Mouse (Mus musculus): ENCODE data around the gene Csnk2a1. TPM values are rescaled to one million over a fixed set of nuclear protein-coding genes. Genes with fewer than 3 reads are reported as not detected.
"Not testable (repeated sequence)": the region's sequence is repeated elsewhere in the genome, so short reads cannot be mapped to it uniquely, and the experiment has no call there.

Csnk2a1 gene
- total RNA-seq (2021), result 100 to 1,000 TPM in 1 of 2 experiments, 10 to 100 TPM in 1; 98.3 to 101 TPM

GRCm38 (mm10) chr2:152226248-152227050, at the start of gene Csnk2a1:
Gene Csnk2a1 (plus strand): TSS chr2:152226839.
- peak; percentile 91 to 94 for DNase-seq

GRCm38 (mm10) chr2:152177162-152177805, 49.4 kb upstream of the Csnk2a1 start:
- no peak for DNase-seq

- no peak for DNase-seq
Measured at GRCm38 (mm10) chr2:152177806-152178170, 48.9 kb upstream of the Csnk2a1 start.

DNA sequence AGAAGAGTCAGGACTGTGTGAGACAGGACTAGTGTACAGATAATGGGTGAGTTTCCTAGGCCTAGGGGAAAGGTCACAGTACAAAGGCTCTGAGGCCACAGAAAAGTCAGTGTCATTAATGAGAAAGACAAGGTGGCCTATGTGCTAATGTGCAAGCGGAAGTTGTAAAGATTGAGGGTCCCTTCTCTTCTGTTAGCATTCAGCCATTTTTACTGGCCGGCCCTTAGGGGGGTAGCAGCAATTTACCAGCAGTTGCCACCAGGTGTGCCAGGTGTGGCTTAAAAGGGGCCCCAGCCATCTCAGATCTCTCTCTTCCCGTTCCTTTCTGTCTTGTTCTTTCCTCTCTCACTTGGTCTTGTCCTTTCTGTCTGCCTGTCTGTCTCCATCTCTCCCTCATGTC, 48.3 kb upstream of the Csnk2a1 start:
- no peak for DNase-seq

DNA sequence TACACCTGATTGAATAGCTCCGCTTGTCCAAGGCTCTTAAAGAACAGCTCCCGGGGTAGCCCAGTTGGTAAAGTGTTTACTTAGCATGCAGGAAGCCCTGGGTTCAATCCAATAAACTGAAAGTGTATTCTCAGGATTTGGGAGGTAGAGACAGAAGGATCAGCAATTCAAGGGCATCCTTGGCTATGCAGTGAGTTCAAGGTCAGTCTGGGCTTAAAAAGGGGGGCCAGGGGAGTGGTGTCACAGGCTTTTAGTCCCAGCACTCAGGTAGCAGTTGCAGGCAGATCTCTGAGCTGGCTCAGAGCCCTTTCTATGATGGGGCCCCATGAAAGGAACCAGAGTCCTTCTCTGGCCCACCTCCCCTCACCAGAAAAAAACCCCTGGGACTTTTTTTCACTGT, 47.3 kb upstream of the Csnk2a1 start:
- no peak for DNase-seq

DNA sequence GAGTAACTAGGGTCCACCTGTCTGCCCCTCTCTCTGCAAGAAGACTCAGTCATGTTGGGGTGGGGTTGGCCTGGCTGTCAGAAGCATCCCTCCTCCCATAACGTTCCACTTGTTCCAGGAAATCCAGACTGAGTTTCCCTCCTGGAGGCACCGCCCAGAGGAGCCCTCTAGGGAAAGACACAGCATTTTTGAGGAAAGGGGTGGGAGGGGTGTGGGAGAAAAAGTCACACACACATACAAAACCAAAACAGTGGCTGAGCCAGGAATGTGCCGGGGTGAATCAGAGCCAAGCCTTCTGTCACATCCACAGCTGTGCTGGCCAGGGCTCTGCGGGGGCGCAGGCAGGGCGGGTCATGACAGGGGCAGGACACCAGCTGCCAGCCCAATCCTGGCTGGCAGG, 46.3 kb upstream of the Csnk2a1 start:
- DNase-seq, result no peak

GRCm38 (mm10) chr2:152187132-152187531, 39.5 kb upstream of the Csnk2a1 start:
- no peak for DNase-seq

- DNase-seq, result no peak
Measured at GRCm38 (mm10) chr2:152189213-152189612, 37.4 kb upstream of the Csnk2a1 start.

GRCm38 (mm10) chr2:152189640-152190039, 37.0 kb upstream of the Csnk2a1 start:
- no peak for DNase-seq

- DNase-seq, result no peak
Measured at GRCm38 (mm10) chr2:152190161-152190560, 36.5 kb upstream of the Csnk2a1 start.

DNA sequence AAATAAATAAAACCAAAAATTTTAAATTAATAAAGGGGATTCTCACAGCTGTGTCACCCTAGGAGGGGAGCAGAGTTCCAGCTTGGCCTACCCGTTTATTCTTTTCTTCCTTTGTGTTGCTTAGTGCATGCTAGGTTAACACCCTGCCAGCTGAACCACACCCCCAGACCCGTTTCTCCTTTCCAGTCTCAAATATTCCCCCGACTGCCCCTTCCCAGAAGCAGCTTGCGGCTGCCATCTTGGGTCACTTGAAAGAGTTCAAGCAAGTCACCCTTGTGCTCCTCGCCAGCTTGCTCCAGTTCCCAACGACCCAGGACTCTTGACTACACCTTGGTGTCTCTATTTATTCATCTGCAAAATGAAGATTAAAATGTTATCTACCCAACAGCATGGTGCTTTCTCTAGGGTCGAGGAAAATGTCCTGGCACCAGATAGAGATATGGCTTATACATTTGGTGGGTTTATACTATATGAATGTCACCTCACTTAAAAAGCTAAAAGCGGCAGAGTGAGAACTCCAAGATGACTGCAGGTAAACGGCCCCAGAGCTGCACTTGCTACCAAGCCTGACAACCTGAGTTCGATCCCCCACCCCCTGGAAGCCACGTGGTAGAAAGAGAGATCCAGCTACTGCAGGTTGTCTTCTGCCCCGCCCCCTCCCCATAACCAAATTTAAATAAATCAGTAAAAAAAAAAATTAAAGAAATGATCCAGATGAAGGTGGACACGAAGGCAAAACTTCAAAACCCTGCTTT, 33.9 kb upstream of the Csnk2a1 start:
- DNase-seq, result no peak

- DNase-seq, result no peak
Measured at GRCm38 (mm10) chr2:152193346-152193710, 33.3 kb upstream of the Csnk2a1 start.

GRCm38 (mm10) chr2:152194586-152194985, 32.1 kb upstream of the Csnk2a1 start:
- DNase-seq, result no peak

- DNase-seq, result no peak
Measured at GRCm38 (mm10) chr2:152196896-152197295, 29.7 kb upstream of the Csnk2a1 start.

- peak; percentile 42 to 60 for DNase-seq
Measured at GRCm38 (mm10) chr2:152197301-152197712, 29.3 kb upstream of the Csnk2a1 start.

DNA sequence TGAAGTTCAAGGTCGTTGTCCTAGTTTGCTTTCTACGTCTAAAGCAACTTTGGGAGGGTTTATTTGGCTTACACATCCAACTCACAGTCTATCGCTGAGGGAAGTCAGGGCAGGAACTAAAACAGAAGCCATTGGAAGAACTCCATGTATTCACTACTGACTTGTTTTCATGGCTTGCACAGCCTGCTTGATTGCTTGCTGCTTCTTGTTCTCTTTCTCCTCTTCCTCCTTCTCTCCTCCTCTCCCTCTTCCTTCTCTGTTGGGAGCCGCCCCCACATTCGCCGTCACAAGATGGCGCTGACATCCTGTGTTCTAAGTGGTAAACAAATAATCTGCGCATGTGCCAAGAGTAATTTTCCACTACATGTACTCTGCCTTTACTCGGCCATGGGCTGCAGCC, 20.5 kb upstream of the Csnk2a1 start:
- not testable (repeated sequence) for DNase-seq

DNA sequence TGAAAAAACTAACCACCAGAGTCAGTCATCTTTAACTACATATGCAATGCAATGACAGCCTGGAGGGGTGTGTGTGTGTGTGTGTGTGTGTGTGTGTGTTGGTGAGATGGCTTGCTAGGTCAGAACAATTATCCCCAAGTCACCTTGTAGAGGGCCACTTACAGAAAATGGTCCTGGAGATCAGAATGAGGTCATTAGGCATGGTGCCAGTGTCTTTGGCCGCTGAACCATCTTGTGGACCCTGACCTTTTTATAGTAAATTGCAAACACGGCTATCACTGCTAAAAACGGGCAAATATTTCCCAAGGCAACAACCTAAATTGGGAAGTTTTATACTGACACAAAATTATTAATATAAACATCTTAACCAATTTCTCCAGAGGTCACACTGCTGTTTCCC, 14.8 kb upstream of the Csnk2a1 start:
- DNase-seq, result no peak

DNA sequence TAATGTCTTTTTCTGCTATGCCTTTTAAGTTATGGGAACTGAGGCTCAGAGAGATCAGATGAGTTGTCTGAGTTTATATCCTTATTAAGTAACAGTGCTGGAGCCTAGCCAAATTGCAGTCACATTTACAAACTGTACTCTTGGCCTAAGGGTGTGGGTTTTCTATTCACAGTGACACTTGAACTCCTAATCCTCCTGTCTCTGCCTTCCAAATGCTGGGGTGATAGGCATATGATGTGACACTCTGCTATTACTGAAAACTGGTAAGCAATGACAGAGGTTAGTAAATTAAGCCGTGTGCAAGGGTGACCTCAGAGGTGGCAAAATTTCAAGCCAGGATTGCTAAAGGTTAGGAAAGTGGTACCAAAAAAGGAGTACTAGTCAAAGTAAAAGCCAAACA, 9.7 kb upstream of the Csnk2a1 start:
- no peak for DNase-seq

DNA sequence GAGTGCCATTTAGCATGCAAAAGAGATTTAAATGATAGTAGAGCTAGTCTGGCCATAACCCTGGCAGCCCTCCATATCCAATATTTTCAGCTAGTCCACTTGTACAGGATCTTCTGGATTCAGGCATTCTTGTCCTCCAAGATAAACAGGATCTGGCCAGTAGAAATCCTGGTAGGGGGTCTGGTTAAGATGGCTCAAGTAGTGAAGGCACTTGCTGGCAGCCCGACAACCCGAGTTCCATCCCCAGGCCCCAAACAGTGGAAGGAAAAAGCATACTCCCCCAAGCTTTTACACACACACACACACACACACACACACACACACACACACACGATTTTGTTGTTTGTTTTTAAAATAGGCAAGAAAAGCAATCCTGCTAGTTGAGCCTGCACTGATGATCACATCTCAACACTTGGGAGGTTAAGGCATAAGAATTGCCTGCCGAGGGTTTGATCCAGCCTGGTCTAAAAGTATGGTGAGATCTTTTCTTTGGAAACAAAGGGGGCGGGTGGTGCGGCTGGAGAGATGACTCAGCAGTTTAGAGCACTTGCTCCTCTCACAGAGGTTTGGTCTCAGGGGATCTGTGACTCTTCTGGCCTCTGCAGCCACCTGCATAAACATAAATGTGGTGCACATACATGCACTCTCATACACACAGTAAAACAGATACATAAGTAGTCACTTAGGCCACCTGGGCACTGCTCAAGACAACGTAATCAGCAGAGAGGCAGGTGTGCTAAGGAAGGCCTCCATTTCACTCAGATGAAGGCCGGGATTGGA, 2.9 kb upstream of the Csnk2a1 start:
- DNase-seq, result no peak

DNA sequence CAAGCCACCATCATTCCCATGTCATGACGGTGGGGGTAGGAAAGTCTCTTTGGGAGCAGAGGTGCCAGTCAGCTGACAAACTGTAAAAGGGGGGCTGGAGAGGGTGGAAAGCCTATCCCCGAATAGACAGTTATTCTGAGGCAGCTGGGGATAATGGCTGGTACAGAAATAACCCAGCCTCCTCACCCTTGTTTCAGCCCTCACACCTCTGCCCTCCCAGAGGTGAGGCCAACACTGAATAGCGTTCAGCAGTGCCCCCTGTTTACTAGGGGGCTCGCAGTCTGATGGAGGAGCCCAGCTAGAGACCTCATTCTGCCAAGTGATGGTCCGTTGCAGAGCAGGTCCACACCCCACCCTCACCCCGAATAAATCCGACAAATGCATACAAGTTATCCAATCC, 1.1 kb upstream of the Csnk2a1 start:
- DNase-seq, result no peak

- no peak for DNase-seq
Measured at GRCm38 (mm10) chr2:152227051-152227481, 427 bp downstream of the Csnk2a1 start.

GRCm38 (mm10) chr2:152230046-152230445, 3.4 kb downstream of the Csnk2a1 start:
- no peak for DNase-seq

GRCm38 (mm10) chr2:152237926-152238325, 11.3 kb downstream of the Csnk2a1 start:
- DNase-seq, result no peak
